Mouse (Mus musculus): ENCODE measurements around the gene Kdm6b. TPM values are rescaled to one million over a fixed set of nuclear protein-coding genes. Genes with fewer than 3 reads are reported as not detected.
A peak's percentile ranks its signal among the peaks of the same experiment; 100 is the strongest.

Gene Kdm6b
- polyA plus RNA-seq, 1 experiment, result 7.5 TPM

- WGBS, result 34% methylated on average over 2 of the region's 2 CpGs
- DNase-seq (ENCODE audit: low read depth, low spot score), result no peak
Measured at GRCm38 (mm10) chr11:69369990-69370816, 43.3 kb downstream of the Kdm6b start.

GRCm38 (mm10) chr11:69369215-69369989 is 44.1 kb downstream of the Kdm6b start, which contains the start of gene Chd3:
Gene Chd3 (minus strand): TSS chr11:69369406.
- WGBS, result 2% methylated on average over 18 of the region's 34 CpGs
- no peak for DNase-seq (ENCODE audit: low read depth, low spot score)

GRCm38 (mm10) chr11:69368356-69369214 is 44.9 kb downstream of the Kdm6b start:
- under 1% methylated on average over 87 of the region's 106 CpGs for WGBS
- no peak for DNase-seq (ENCODE audit: low read depth, low spot score)

GRCm38 (mm10) chr11:69367616-69368355 is 45.7 kb downstream of the Kdm6b start:
- DNase-seq (ENCODE audit: low read depth, low spot score), result no peak
- 2% methylated on average over 22 of the region's 22 CpGs for WGBS

- DNase-seq (ENCODE audit: low read depth, low spot score), result peak; percentile 39
- under 1% methylated on average over 22 of the region's 22 CpGs for WGBS
Measured at GRCm38 (mm10) chr11:69366855-69367615, 46.4 kb downstream of the Kdm6b start.

- under 1% methylated on average over 26 of the region's 26 CpGs for WGBS
Measured at GRCm38 (mm10) chr11:69366157-69366854, 47.2 kb downstream of the Kdm6b start.

GRCm38 (mm10) chr11:69365722-69366121 is 47.8 kb downstream of the Kdm6b start:
- peak; percentile 35 for DNase-seq (ENCODE audit: low read depth, low spot score)
- WGBS, result 14% methylated on average over 6 of the region's 6 CpGs

More at GRCm38 (mm10) chr11:69366157-69366854, 47.2 kb downstream of the Kdm6b start:
- DNase-seq (ENCODE audit: low read depth, low spot score), result peak; percentile 91

GRCm38 (mm10) chr11:69364910-69365309 is 48.6 kb downstream of the Kdm6b start:
- WGBS, result 2% methylated on average over 6 of the region's 6 CpGs
- peak; percentile 96 for DNase-seq (ENCODE audit: low read depth, low spot score)

GRCm38 (mm10) chr11:69364376-69364775 is 49.1 kb downstream of the Kdm6b start:
- no peak for DNase-seq (ENCODE audit: low read depth, low spot score)
- 10% methylated on average over 8 of the region's 8 CpGs for WGBS

GRCm38 (mm10) chr11:69362479-69362878 is 51.0 kb downstream of the Kdm6b start:
- DNase-seq (ENCODE audit: low read depth, low spot score), result no peak
- 97% methylated on average over 2 of the region's 2 CpGs for WGBS

- 77% methylated on average over 7 of the region's 7 CpGs for WGBS
- DNase-seq (ENCODE audit: low read depth, low spot score), result no peak
Measured at GRCm38 (mm10) chr11:69362021-69362420, 51.5 kb downstream of the Kdm6b start.

GRCm38 (mm10) chr11:69357690-69358089 is 55.8 kb downstream of the Kdm6b start:
- 80% methylated on average over 12 of the region's 12 CpGs for WGBS
- DNase-seq (ENCODE audit: low read depth, low spot score), result no peak

- no peak for DNase-seq (ENCODE audit: low read depth, low spot score)
- WGBS, result 89% methylated on average over 5 of the region's 5 CpGs
Measured at GRCm38 (mm10) chr11:69356544-69356943, 56.9 kb downstream of the Kdm6b start.

Other genes with a start within 250 kb of the Kdm6b start
- 0.04 TPM in 1 of 2 replicates, not detected in the other for gene Alox8, start 215.8 kb downstream of the Kdm6b start, polyA plus RNA-seq (2012; rRNA removed)
- not detected in 2 replicates for gene Gucy2e, start 176.6 kb downstream of the Kdm6b start, polyA plus RNA-seq (2012; rRNA removed)
- gene Cntrob, start 89.9 kb downstream of the Kdm6b start, polyA plus RNA-seq (2012; rRNA removed), result 8.4 and 8.5 TPM in 2 replicates
- gene Trappc1, start 89.7 kb downstream of the Kdm6b start, polyA plus RNA-seq (2012; rRNA removed), result 60.7 and 65.6 TPM in 2 replicates
- gene Kcnab3, start 87.4 kb downstream of the Kdm6b start, polyA plus RNA-seq (2012; rRNA removed), result 0.46 and 0.55 TPM in 2 replicates
- gene Rnf227, start 73.2 kb downstream of the Kdm6b start, polyA plus RNA-seq (2012; rRNA removed), result 0.51 and 0.79 TPM in 2 replicates
- 63.4 and 118 TPM in 2 replicates for gene Chd3, start 44.3 kb downstream of the Kdm6b start, polyA plus RNA-seq (2012; rRNA removed)
- 164 and 180 TPM in 2 replicates for gene Naa38, start 18.2 kb downstream of the Kdm6b start, polyA plus RNA-seq (2012; rRNA removed)
- gene Cyb5d1, start 18.0 kb downstream of the Kdm6b start, polyA plus RNA-seq (2012; rRNA removed), result 6.1 and 14.5 TPM in 2 replicates
- 10.5 and 11.0 TPM in 2 replicates for gene Tmem88, start 15.4 kb downstream of the Kdm6b start, polyA plus RNA-seq (2012; rRNA removed)
- gene Dnah2, start 135.4 kb upstream of the Kdm6b start, polyA plus RNA-seq (2012; rRNA removed), result 0.12 and 0.29 TPM in 2 replicates
- 1.1 and 2.1 TPM in 2 replicates for gene Efnb3, start 146.5 kb upstream of the Kdm6b start, polyA plus RNA-seq (2012; rRNA removed)
- gene Wrap53, start 166.6 kb upstream of the Kdm6b start, polyA plus RNA-seq (2012; rRNA removed), result 24.8 and 28.7 TPM in 2 replicates
- gene Trp53, start 166.7 kb upstream of the Kdm6b start, polyA plus RNA-seq (2012; rRNA removed), result 80.8 and 93.2 TPM in 2 replicates
- gene Atp1b2, start 192.3 kb upstream of the Kdm6b start, polyA plus RNA-seq (2012; rRNA removed), result 4.1 and 5.6 TPM in 2 replicates
- not detected in 2 replicates for gene Shbg, start 204.2 kb upstream of the Kdm6b start, polyA plus RNA-seq (2012; rRNA removed)
- 1.9 and 2.7 TPM in 2 replicates for gene Sat2, start 208.3 kb upstream of the Kdm6b start, polyA plus RNA-seq (2012; rRNA removed)
- gene Fxr2, start 219.3 kb upstream of the Kdm6b start, polyA plus RNA-seq (2012; rRNA removed), result 29.6 and 35.8 TPM in 2 replicates
- gene Sox15, start 241.6 kb upstream of the Kdm6b start, polyA plus RNA-seq (2012; rRNA removed), result 0.18 TPM in 1 of 2 replicates, not detected in the other
- 147 and 171 TPM in 2 replicates for gene Mpdu1, start 249.0 kb upstream of the Kdm6b start, polyA plus RNA-seq (2012; rRNA removed)

All from large intestine, adult 2 months (tissue).